Mouse (Mus musculus) intestine, embryonic 15.5 days (tissue): ENCODE data around the gene Spock2. TPM values are rescaled to one million over a fixed set of nuclear protein-coding genes. Genes with fewer than 3 reads are reported as not detected.
"Not testable (repeated sequence)": the region's sequence is repeated elsewhere in the genome, so short reads cannot be mapped to it uniquely, and the experiment has no call there.

Experiments used
- ATAC-seq: fragments of 200-750 bp; cut with Nextera tagmentation; 2 replicates; pipeline ENCODE4 v1.8.0; 2017; ENCODE audit warnings: moderate TSS enrichment, moderate library complexity
- H3K27ac ChIP-seq: fragments of 300-500 bp; sonication (generic); 2 replicates; pipeline ENCODE4 v1.5.1; 2015; ENCODE audit warnings: mild to moderate bottlenecking, inconsistent platforms
- H3K27me3 ChIP-seq: fragments of 300-500 bp; sonication (generic); replicated peaks from 2 replicates; pipeline ENCODE4 v1.6.1; 2015; ENCODE audit warnings: inconsistent platforms
- H3K36me3 ChIP-seq: fragments of 300-500 bp; sonication (generic); 2 replicates; pipeline ENCODE4 v1.6.1; 2015; ENCODE audit warnings: inconsistent platforms
- H3K4me1 ChIP-seq: fragments of 300-500 bp; sonication (generic); replicated peaks from 2 replicates; pipeline ENCODE4 v1.6.1; 2015; ENCODE audit warnings: inconsistent platforms
- H3K4me2 ChIP-seq: fragments of 300-500 bp; sonication (generic); replicated peaks from 2 replicates; pipeline ENCODE4 v1.6.1; 2015; ENCODE audit warnings: mild to moderate bottlenecking, inconsistent platforms
- H3K4me3 ChIP-seq: fragments of 300-500 bp; sonication (generic); replicated peaks from 2 replicates; pipeline ENCODE4 v1.5.1; 2015; ENCODE audit warnings: inconsistent platforms
- H3K9ac ChIP-seq: fragments of 300-500 bp; sonication (generic); 2 replicates; pipeline ENCODE4 v1.6.1; 2015; ENCODE audit warnings: inconsistent platforms
- H3K9me3 ChIP-seq: fragments of 300-500 bp; sonication (generic); 2 replicates; pipeline ENCODE4 v1.6.1; 2016; ENCODE audit warnings: inconsistent platforms
- WGBS: fragments of 180-500 bp; shearing (Covaris S2); methylation state at CpG from one replicate; pipeline ENCODE4 v1.1.7; 2015; 5-methylcytosine and 5-hydroxymethylcytosine counted together
- polyA plus RNA-seq: library from polyadenylated mRNA; unstranded; fragments of >200 nt; fragmentation: Nextera tagmentation; extraction: Ambion mirVana; gene quantifications from 2 replicates; pipeline ENCODE4 v1.2.1, GENCODE M21; 2015

Spock2 gene
- polyA plus RNA-seq, 1 experiment from 2014 or later = 3.7 TPM

- H3K4me3 ChIP-seq, H3K27me3 ChIP-seq, H3K9ac ChIP-seq, H3K4me2 ChIP-seq, H3K9me3 ChIP-seq, H3K27ac ChIP-seq, H3K4me1 ChIP-seq, H3K36me3 ChIP-seq: not testable (repeated sequence)
- 78% methylated on average over 8 of the region's 8 CpGs for WGBS
- ATAC-seq = peak; percentile 89
Observed at GRCm38 (mm10) chr10:60162184-60162972, 56.4 kb downstream of the Spock2 start.

DNA sequence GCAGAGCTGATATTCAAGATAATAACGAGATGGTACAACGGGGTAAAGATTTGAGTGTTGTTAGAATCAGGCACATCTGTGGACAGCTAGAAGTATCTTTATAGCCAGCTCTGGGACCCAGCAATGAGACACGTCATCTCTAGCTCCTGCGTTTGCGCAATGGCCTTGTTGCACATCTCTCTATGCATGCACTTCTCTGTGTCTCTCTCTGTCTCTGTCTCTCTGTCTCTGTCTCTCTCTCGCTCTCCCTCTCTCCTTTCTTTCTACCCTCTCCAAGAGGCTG, 56.9 kb downstream of the Spock2 start:
- H3K4me2 ChIP-seq = no peak overlapping the region
- H3K36me3 ChIP-seq = no peaks in the 10 kb centered on the region
- no peak overlapping the region for H3K4me3 ChIP-seq
- H3K4me1 ChIP-seq = no peaks in the 10 kb centered on the region
- no peak overlapping the region for H3K27ac ChIP-seq
- H3K9me3 ChIP-seq = no peaks in the 10 kb centered on the region
- no peaks in the 10 kb centered on the region for H3K27me3 ChIP-seq
- H3K9ac ChIP-seq = no peak overlapping the region
- no peak for ATAC-seq
- 90% methylated on average over 6 of the region's 6 CpGs for WGBS

DNA sequence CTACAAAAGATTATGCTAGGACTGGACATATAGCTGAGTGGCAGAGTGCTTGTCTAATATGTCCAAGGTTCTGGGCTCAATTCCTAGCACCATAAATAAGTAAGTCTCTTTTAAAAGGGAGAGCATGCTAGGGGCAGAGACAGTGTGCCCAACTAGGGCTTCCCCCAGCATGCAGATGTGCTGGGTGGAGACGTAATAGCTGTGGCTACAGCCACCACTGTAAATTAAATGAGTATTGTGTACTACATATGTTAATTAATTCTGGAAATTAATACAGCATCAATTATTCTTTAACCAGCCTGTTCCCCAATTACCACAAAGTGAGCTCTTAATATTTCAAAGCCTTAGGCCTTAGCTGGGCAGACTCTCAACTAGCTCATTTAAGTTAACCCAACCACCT, 58.9 kb downstream of the Spock2 start:
- H3K27me3 ChIP-seq = no peaks in the 10 kb centered on the region
- H3K4me2 ChIP-seq = no peak overlapping the region
- H3K9me3 ChIP-seq = no peaks in the 10 kb centered on the region
- H3K9ac ChIP-seq = no peak overlapping the region
- no peaks in the 10 kb centered on the region for H3K36me3 ChIP-seq
- H3K27ac ChIP-seq = no peak overlapping the region
- H3K4me3 ChIP-seq = no peak overlapping the region
- 91% methylated on average over 1 of the region's 1 CpGs for WGBS
- no peaks in the 10 kb centered on the region for H3K4me1 ChIP-seq
- ATAC-seq = no peak

- 41% methylated on average over 3 of the region's 3 CpGs for WGBS
- H3K9ac ChIP-seq = no peak overlapping the region
Observed at GRCm38 (mm10) chr10:60166068-60166467, 60.0 kb downstream of the Spock2 start.

DNA sequence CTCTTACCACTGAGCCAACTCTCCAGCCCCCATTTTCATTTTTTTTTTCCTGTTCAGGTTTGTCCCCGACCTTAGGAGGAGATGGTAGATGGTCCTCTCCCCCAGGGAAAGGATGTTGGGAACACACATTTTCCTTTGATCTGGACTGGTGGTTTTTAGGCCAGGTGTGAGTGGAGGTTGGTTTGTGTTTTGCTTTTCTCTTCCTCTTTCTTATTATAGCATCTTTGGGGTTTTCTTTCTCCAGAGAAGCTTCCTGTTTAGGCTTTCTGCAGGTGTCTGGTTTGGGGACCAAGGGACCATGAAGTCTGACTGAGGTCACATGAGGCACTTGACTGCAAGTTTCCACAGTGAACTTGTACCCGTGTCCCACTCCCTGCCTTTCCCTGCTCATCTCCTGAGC, 62.3 kb downstream of the Spock2 start:
- WGBS = 71% methylated on average over 2 of the region's 2 CpGs
- no peak overlapping the region for H3K27ac ChIP-seq
- no peaks in the 10 kb centered on the region for H3K9me3 ChIP-seq
- no peaks in the 10 kb centered on the region for H3K27me3 ChIP-seq
- no peak overlapping the region for H3K9ac ChIP-seq
- H3K4me2 ChIP-seq = no peak overlapping the region
- no peaks in the 10 kb centered on the region for H3K36me3 ChIP-seq
- H3K4me1 ChIP-seq = no peaks in the 10 kb centered on the region
- ATAC-seq = no peak
- H3K4me3 ChIP-seq = no peak overlapping the region

More at GRCm38 (mm10) chr10:60166068-60166467, 60.0 kb downstream of the Spock2 start:
- Histone ChIP-seq H3K4me2 (no peak overlapping the region), H3K27me3 (no peaks in the 10 kb centered on the region), H3K9me3 (no peaks in the 10 kb centered on the region), H3K4me3 (no peak overlapping the region), H3K4me1 (no peaks in the 10 kb centered on the region), H3K36me3 (no peaks in the 10 kb centered on the region), H3K27ac (no peak overlapping the region)
- no peak for ATAC-seq

- Histone ChIP-seq H3K4me3 (no peak overlapping the region), H3K4me2 (no peak overlapping the region), H3K9ac (no peak overlapping the region), H3K36me3 (no peaks in the 10 kb centered on the region), H3K4me1 (no peaks in the 10 kb centered on the region), H3K27me3 (no peaks in the 10 kb centered on the region), H3K9me3 (no peaks in the 10 kb centered on the region), H3K27ac (no peak overlapping the region)
- no peak for ATAC-seq
- 66% methylated on average over 3 of the region's 3 CpGs for WGBS
Observed at GRCm38 (mm10) chr10:60168960-60169359, 62.9 kb downstream of the Spock2 start.

- Histone ChIP-seq H3K9ac (no peak overlapping the region), H3K4me3 (no peak overlapping the region)
- no peak for ATAC-seq
Observed at GRCm38 (mm10) chr10:60170326-60171089, 64.5 kb downstream of the Spock2 start.

DNA sequence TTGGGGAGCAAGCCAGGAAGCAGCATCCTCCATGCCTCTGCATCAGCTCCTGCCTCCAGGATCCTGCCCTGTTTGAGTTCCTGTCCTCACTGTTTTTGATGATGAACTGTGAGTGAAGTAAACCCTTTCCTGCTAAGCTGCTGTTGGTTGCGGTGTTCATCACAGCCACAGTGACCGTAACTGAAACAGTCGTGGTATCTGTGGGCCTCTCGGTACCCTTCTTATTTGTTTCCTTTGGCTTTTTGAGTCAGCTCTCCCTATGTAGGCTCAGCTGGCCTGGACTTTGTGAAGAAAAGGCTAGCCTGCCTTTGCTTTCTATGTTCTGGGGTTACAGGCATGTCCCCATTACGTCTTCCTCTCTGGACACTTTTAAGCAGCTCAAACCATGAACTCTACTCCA, 65.3 kb downstream of the Spock2 start:
- no peak overlapping the region for H3K4me2 ChIP-seq
- no peaks in the 10 kb centered on the region for H3K27me3 ChIP-seq
- ATAC-seq = no peak
- no peak overlapping the region for H3K4me3 ChIP-seq
- 92% methylated on average over 5 of the region's 5 CpGs for WGBS
- no peaks in the 10 kb centered on the region for H3K9me3 ChIP-seq
- H3K9ac ChIP-seq = no peak overlapping the region
- no peaks in the 10 kb centered on the region for H3K4me1 ChIP-seq
- H3K27ac ChIP-seq = no peak overlapping the region
- H3K36me3 ChIP-seq = no peaks in the 10 kb centered on the region

More at GRCm38 (mm10) chr10:60170326-60171089, 64.5 kb downstream of the Spock2 start:
- Histone ChIP-seq H3K27me3 (no peaks in the 10 kb centered on the region), H3K9me3 (no peaks in the 10 kb centered on the region), H3K36me3 (no peaks in the 10 kb centered on the region), H3K4me1 (no peaks in the 10 kb centered on the region), H3K4me2 (no peak overlapping the region), H3K27ac (no peak overlapping the region)
- WGBS = 71% methylated on average over 10 of the region's 10 CpGs

- no peak overlapping the region for H3K4me2 ChIP-seq
- no peak overlapping the region for H3K9ac ChIP-seq
- no peaks in the 10 kb centered on the region for H3K9me3 ChIP-seq
- no peak for ATAC-seq
- H3K4me3 ChIP-seq = no peak overlapping the region
- no peaks in the 10 kb centered on the region for H3K4me1 ChIP-seq
- no peak overlapping the region for H3K27ac ChIP-seq
- 91% methylated on average over 4 of the region's 4 CpGs for whole genome bisulfite sequencing
- no peaks in the 10 kb centered on the region for H3K27me3 ChIP-seq
- H3K36me3 ChIP-seq = no peaks in the 10 kb centered on the region
Observed at GRCm38 (mm10) chr10:60172306-60172705, 66.3 kb downstream of the Spock2 start.

DNA sequence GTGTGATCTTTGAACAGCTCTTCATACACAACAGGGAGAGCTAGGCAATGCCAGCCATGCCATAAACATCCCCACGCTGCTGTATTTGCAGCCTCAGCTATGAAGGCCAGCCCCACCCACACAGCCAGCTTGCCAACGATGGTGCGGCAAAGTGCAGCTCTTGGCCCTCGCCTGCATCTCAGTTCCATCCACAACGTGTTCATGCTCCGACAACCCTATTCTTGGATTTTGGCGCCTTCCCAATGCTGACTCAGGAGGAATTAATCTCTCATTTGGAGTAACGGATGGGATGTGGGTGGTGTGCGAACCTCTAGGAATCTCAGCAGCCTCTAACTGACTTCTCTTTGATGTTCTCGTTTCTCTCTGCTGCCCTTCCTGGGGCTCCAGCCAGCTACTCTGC, 67.0 kb downstream of the Spock2 start:
- Histone ChIP-seq H3K4me3 (no peak overlapping the region), H3K27me3 (no peaks in the 10 kb centered on the region), H3K9me3 (no peaks in the 10 kb centered on the region), H3K4me2 (no peak overlapping the region), H3K27ac (no peak overlapping the region), H3K9ac (no peak overlapping the region), H3K4me1 (no peaks in the 10 kb centered on the region), H3K36me3 (no peaks in the 10 kb centered on the region)
- no peak for ATAC-seq
- 69% methylated on average over 10 of the region's 10 CpGs for WGBS

- Histone ChIP-seq H3K9ac (no peak overlapping the region), H3K27me3 (no peaks in the 10 kb centered on the region), H3K9me3 (no peaks in the 10 kb centered on the region), H3K4me2 (no peak overlapping the region), H3K4me1 (no peaks in the 10 kb centered on the region), H3K27ac (no peak overlapping the region), H3K4me3 (no peak overlapping the region), H3K36me3 (no peaks in the 10 kb centered on the region)
- 66% methylated on average over 3 of the region's 3 CpGs for WGBS
- no peak for ATAC-seq
Observed at GRCm38 (mm10) chr10:60174506-60174905, 68.5 kb downstream of the Spock2 start.

DNA sequence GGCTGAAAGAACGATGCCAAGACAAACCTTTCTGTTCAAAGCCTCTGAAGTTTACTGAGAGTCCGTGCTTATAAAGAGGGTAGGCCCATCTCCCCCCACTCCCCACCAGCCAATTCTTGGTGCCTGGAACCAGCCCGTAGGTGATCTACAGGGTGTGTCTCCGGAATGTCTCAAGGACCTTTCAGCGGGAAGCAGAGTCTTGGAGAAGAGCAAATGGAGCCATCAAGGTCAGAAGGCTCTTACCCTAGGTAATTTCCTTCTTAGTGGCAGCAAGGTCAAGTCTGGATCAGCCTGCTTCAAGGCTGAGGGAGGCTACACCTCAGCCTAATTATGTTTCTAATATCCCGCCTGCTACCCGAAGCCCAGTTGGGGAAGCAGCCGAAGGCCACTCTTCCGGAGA, 69.3 kb downstream of the Spock2 start:
- WGBS = 84% methylated on average over 9 of the region's 9 CpGs
- H3K9ac ChIP-seq, H3K4me1 ChIP-seq, H3K4me3 ChIP-seq, H3K27me3 ChIP-seq, H3K4me2 ChIP-seq, H3K36me3 ChIP-seq, H3K27ac ChIP-seq, ATAC-seq, H3K9me3 ChIP-seq: not testable (repeated sequence)
